Mouse (Mus musculus): Measurements from ENCODE around the gene Cd8b1. TPM values are rescaled to one million over a fixed set of nuclear protein-coding genes. Genes with fewer than 3 reads are reported as not detected.

Cd8b1 gene
- total RNA-seq, 2 experiments from 2014 or later: not detected

GRCm38 (mm10) chr6:71360751-71361150 is 38.2 kb downstream of the Cd8b1 start:
- no peak for DNase-seq (ENCODE audit: low spot score in 2 of 2)
- TF ChIP-seq CTCF (conservative IDR thresholded peaks at IDR 0.05): no peak
- H3K27ac ChIP-seq: no peak overlapping the region
- H3K4me3 ChIP-seq: no peak overlapping the region

GRCm38 (mm10) chr6:71361156-71361670 is 38.6 kb downstream of the Cd8b1 start:
- TF ChIP-seq CTCF (conservative IDR thresholded peaks at IDR 0.05): no peak
- no peak overlapping the region for H3K4me3 ChIP-seq
- no peak overlapping the region for H3K27ac ChIP-seq
- DNase-seq (ENCODE audit: low spot score in 2 of 2): no peak

- no peak for TF ChIP-seq CTCF (conservative IDR thresholded peaks at IDR 0.05)
- Histone ChIP-seq H3K4me3 (no peak overlapping the region), H3K27ac (no peak overlapping the region)
- DNase-seq (ENCODE audit: low spot score in 2 of 2): no peak
Measured at GRCm38 (mm10) chr6:71363995-71364394, 41.4 kb downstream of the Cd8b1 start.

GRCm38 (mm10) chr6:71369416-71369815 is 46.8 kb downstream of the Cd8b1 start:
- no peak overlapping the region for H3K4me3 ChIP-seq
- H3K27ac ChIP-seq: no peak overlapping the region
- TF ChIP-seq CTCF (conservative IDR thresholded peaks at IDR 0.05): no peak
- DNase-seq (ENCODE audit: low spot score in 2 of 2): no peak

GRCm38 (mm10) chr6:71371085-71371605 is 48.6 kb downstream of the Cd8b1 start:
- no peak for DNase-seq (ENCODE audit: low spot score in 2 of 2)
- Histone ChIP-seq H3K27ac (no peak overlapping the region), H3K4me3 (no peak overlapping the region)
- TF ChIP-seq CTCF (conservative IDR thresholded peaks at IDR 0.05): no peak

GRCm38 (mm10) chr6:71372041-71372720 is 49.6 kb downstream of the Cd8b1 start:
- no peak overlapping the region for H3K27ac ChIP-seq

GRCm38 (mm10) chr6:71373249-71373775 is 50.7 kb downstream of the Cd8b1 start, which contains the start of gene Cd8a:
Gene Cd8a, plus strand, starts transcription at chr6:71373427.
- H3K27ac ChIP-seq: no peak within 1 kb of the TSS
- H3K4me3 ChIP-seq: no peak within 1 kb of the TSS
- no peak for TF ChIP-seq CTCF (conservative IDR thresholded peaks at IDR 0.05)

More at GRCm38 (mm10) chr6:71372041-71372720, 49.6 kb downstream of the Cd8b1 start:
- DNase-seq (ENCODE audit: low spot score in 2 of 2): no peak
- H3K4me3 ChIP-seq: no peak overlapping the region
- no peak for TF ChIP-seq CTCF (conservative IDR thresholded peaks at IDR 0.05)

GRCm38 (mm10) chr6:71374311-71374829 is 51.8 kb downstream of the Cd8b1 start:
- no peak for TF ChIP-seq CTCF (conservative IDR thresholded peaks at IDR 0.05)
- no peak for DNase-seq (ENCODE audit: low spot score in 2 of 2)
- Histone ChIP-seq H3K27ac (no peak overlapping the region), H3K4me3 (no peak overlapping the region)

More at GRCm38 (mm10) chr6:71373249-71373775, 50.7 kb downstream of the Cd8b1 start, which contains the start of gene Cd8a:
- no peak for DNase-seq (ENCODE audit: low spot score in 2 of 2)

- no peak for TF ChIP-seq CTCF (conservative IDR thresholded peaks at IDR 0.05)
- no peak for DNase-seq (ENCODE audit: low spot score in 2 of 2)
- no peak overlapping the region for H3K4me3 ChIP-seq
- H3K27ac ChIP-seq: no peak overlapping the region
Measured at GRCm38 (mm10) chr6:71374921-71375320, 52.3 kb downstream of the Cd8b1 start.

GRCm38 (mm10) chr6:71376711-71377110 is 54.1 kb downstream of the Cd8b1 start:
- no peak overlapping the region for H3K27ac ChIP-seq
- no peak for TF ChIP-seq CTCF (conservative IDR thresholded peaks at IDR 0.05)
- no peak overlapping the region for H3K4me3 ChIP-seq
- no peak for DNase-seq (ENCODE audit: low spot score in 2 of 2)

GRCm38 (mm10) chr6:71381654-71382053 is 59.1 kb downstream of the Cd8b1 start:
- no peak for DNase-seq (ENCODE audit: low spot score in 2 of 2)
- H3K4me3 ChIP-seq: no peak overlapping the region
- no peak for TF ChIP-seq CTCF (conservative IDR thresholded peaks at IDR 0.05)
- H3K27ac ChIP-seq: no peak overlapping the region

Other genes starting within 250 kb of the Cd8b1 start
- gene Thnsl2, start 178.3 kb upstream of the Cd8b1 start, total RNA-seq (2021): 1 to 10 TPM; 3.9 to 4.1 TPM
- gene Fabp1, start 123.0 kb upstream of the Cd8b1 start, total RNA-seq (2021): not detected
- 10 to 100 TPM; 15.6 to 17.4 TPM for gene Krcc1, start 51.1 kb upstream of the Cd8b1 start, total RNA-seq (2021)
- 1 to 10 TPM in 1 of 2 experiments, under 1 TPM in 1; 0.59 to 1.3 TPM for gene Smyd1, start 555 bp upstream of the Cd8b1 start, total RNA-seq (2021)
- not detected for gene Cd8a, start 50.6 kb downstream of the Cd8b1 start, total RNA-seq (2021)
- gene Rmnd5a, start 117.8 kb downstream of the Cd8b1 start, total RNA-seq (2021): 10 to 100 TPM; 91.3 to 91.6 TPM
- gene Rnf103, start 171.1 kb downstream of the Cd8b1 start, total RNA-seq (2021): 10 to 100 TPM; 45.8 to 46.5 TPM
- 100 to 1,000 TPM in 1 of 2 experiments, 10 to 100 TPM in 1; 99.7 to 109 TPM for gene Chmp3, start 221.0 kb downstream of the Cd8b1 start, total RNA-seq (2021)